Mouse (Mus musculus): ENCODE data around the gene Itprid2. TPM values are rescaled to one million over a fixed set of nuclear protein-coding genes. Genes with fewer than 3 reads are reported as not detected.

Itprid2 gene
- polyA plus RNA-seq, 1 experiment from 2014 or later = 7.6 TPM

DNA sequence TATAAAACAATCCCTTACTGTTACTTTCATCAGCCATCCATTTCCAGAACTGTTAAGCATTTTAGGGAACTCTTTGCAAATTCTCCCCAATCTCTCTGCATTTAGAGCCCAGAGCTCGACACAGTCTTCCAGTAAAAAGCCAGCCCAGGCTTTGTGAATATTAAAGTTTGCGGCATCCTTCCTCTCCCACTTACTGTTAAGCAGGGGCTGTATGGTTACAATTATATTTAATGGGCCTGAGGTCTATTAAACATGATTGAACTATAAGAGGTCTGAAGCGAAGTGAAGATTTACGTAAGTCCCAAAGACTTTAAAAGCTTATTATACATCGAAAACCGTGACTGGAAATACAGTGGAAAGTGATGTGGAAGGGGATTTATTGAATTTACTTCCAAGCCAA is 79.6 kb downstream of the Itprid2 start:
- no peak overlapping the region for H3K9ac ChIP-seq (ENCODE audit: low read depth, low read length)
- H3K36me3 ChIP-seq (ENCODE audit: control insufficient read depth, insufficient read depth, low read length) = no peaks in the 10 kb centered on the region
- H3K4me3 ChIP-seq (ENCODE audit: low read depth, low read length) = no peak overlapping the region
- ATAC-seq (replicated peaks; ENCODE audit: low FRiP score) = no peak
- H3K27me3 ChIP-seq (replicated peaks; ENCODE audit: control insufficient read depth, insufficient read depth, low read length) = no peaks in the 10 kb centered on the region
- H3K4me2 ChIP-seq = no peak overlapping the region
- 85% methylated on average over 6 of the region's 6 CpGs for WGBS
- H3K9me3 ChIP-seq (ENCODE audit: control insufficient read depth, low read length) = no peaks in the 10 kb centered on the region
- no peaks in the 10 kb centered on the region for H3K4me1 ChIP-seq (replicated peaks; ENCODE audit: control insufficient read depth, insufficient read depth, low read length)
- no peak for DNase-seq (ENCODE audit: low spot score)
- no peak overlapping the region for H3K27ac ChIP-seq (ENCODE audit: low read depth, low read length)

DNA sequence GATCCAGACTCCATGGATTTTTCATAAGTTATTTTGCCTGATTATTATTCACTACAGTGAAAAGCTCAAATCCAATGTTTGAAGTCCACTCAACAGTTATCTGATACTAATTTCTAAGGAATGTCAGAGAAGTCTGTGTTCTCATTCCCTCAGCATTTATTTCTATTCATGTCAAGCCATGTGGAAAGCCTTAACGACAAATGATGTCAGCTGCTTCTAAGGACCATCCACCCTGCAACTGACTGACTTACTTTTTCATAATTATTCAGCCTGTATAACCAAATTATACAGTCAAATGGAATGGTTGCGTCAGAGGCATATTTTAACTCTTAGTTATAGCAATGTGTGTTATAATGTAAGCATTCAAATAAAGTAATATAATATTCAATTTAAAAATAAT is 80.8 kb downstream of the Itprid2 start:
- DNase-seq (ENCODE audit: low spot score) (no peak), ATAC-seq (replicated peaks; ENCODE audit: low FRiP score) (no peak)
- 79% methylated on average over 2 of the region's 2 CpGs for WGBS

DNA sequence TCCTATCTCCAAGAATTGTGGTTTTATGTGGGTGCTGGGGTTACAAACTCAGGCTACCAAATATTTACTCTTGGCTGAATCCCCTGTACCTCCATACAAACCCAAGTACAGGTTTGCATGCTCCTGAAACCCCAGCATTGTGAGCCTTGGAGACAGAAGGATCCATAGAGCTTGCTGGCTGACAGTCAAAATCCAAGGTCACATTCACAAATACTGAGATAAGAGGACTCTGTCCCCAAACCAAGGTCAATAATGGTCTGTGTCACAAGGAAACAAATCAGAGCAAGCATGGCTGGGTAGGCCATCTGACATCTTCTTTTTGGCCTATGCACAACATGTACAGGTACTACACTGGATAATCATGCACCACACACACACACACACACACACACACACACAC is 82.7 kb downstream of the Itprid2 start:
- Histone ChIP-seq H3K9ac (ENCODE audit: low read depth, low read length) (no peak overlapping the region), H3K27ac (ENCODE audit: low read depth, low read length) (no peak overlapping the region), H3K36me3 (ENCODE audit: control insufficient read depth, insufficient read depth, low read length) (no peaks in the 10 kb centered on the region), H3K9me3 (ENCODE audit: control insufficient read depth, low read length) (no peaks in the 10 kb centered on the region), H3K27me3 (replicated peaks; ENCODE audit: control insufficient read depth, insufficient read depth, low read length) (no peaks in the 10 kb centered on the region), H3K4me2 (no peak overlapping the region), H3K4me1 (replicated peaks; ENCODE audit: control insufficient read depth, insufficient read depth, low read length) (no peaks in the 10 kb centered on the region), H3K4me3 (ENCODE audit: low read depth, low read length) (no peak overlapping the region)
- ATAC-seq (replicated peaks; ENCODE audit: low FRiP score) = no peak
- DNase-seq (ENCODE audit: low spot score) = no peak

More for the DNA sequence above, 80.8 kb downstream of the Itprid2 start:
- no peaks in the 10 kb centered on the region for H3K27me3 ChIP-seq (replicated peaks; ENCODE audit: control insufficient read depth, insufficient read depth, low read length)
- H3K4me2 ChIP-seq = no peak overlapping the region
- H3K36me3 ChIP-seq (ENCODE audit: control insufficient read depth, insufficient read depth, low read length) = no peaks in the 10 kb centered on the region
- no peak overlapping the region for H3K27ac ChIP-seq (ENCODE audit: low read depth, low read length)
- no peaks in the 10 kb centered on the region for H3K4me1 ChIP-seq (replicated peaks; ENCODE audit: control insufficient read depth, insufficient read depth, low read length)
- no peak overlapping the region for H3K9ac ChIP-seq (ENCODE audit: low read depth, low read length)
- no peak overlapping the region for H3K4me3 ChIP-seq (ENCODE audit: low read depth, low read length)
- H3K9me3 ChIP-seq (ENCODE audit: control insufficient read depth, low read length) = no peaks in the 10 kb centered on the region

DNA sequence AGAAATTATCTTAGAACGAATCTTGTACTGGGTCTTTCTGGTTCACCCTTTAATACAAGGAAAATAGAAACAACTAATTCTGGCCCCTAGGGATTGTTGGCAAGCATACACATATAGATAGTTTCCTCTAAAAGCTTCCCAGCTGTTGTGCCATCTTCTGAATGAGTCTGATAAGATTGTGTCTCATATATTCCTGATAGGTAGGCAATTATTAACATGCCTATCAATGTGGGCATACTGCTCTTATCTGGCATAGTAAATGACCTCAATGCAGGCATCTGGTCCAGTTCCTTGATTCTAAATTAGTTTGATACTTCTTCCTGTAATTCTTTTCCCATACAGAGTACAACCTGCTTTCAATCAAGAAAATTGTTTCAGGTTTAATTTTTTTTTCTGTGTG is 87.3 kb downstream of the Itprid2 start:
- no peaks in the 10 kb centered on the region for H3K9me3 ChIP-seq (ENCODE audit: control insufficient read depth, low read length)
- H3K36me3 ChIP-seq (ENCODE audit: control insufficient read depth, insufficient read depth, low read length) = no peaks in the 10 kb centered on the region
- no peak overlapping the region for H3K9ac ChIP-seq (ENCODE audit: low read depth, low read length)
- H3K27ac ChIP-seq (ENCODE audit: low read depth, low read length) = no peak overlapping the region
- 87% methylated on average over 1 of the region's 1 CpGs for WGBS
- H3K27me3 ChIP-seq (replicated peaks; ENCODE audit: control insufficient read depth, insufficient read depth, low read length) = no peaks in the 10 kb centered on the region
- DNase-seq (ENCODE audit: low spot score) = no peak
- ATAC-seq (replicated peaks; ENCODE audit: low FRiP score) = no peak
- H3K4me3 ChIP-seq (ENCODE audit: low read depth, low read length) = no peak overlapping the region
- H3K4me2 ChIP-seq = no peak overlapping the region
- H3K4me1 ChIP-seq (replicated peaks; ENCODE audit: control insufficient read depth, insufficient read depth, low read length) = no peaks in the 10 kb centered on the region

Other genes with a start within 250 kb of the Itprid2 start
- gene Neurod1, start 178.6 kb upstream of the Itprid2 start, polyA plus RNA-seq (2014; fragmentation: Nextera tagmentation; extraction: Ambion mirVana) = 0.10 TPM in 2 replicates
- 0.77 and 0.97 TPM in 2 replicates for gene Cerkl, start 178.6 kb upstream of the Itprid2 start, polyA plus RNA-seq (2014; fragmentation: Nextera tagmentation; extraction: Ambion mirVana)
- gene Ppp1r1c, start 72.4 kb downstream of the Itprid2 start, polyA plus RNA-seq (2014; fragmentation: Nextera tagmentation; extraction: Ambion mirVana) = 0.29 TPM in 1 of 2 replicates, not detected in the other